Mouse (Mus musculus) embryo, embryonic 11.5 days (tissue): ENCODE data around the gene Prss36.
"Not testable (repeated sequence)": the region's sequence is repeated elsewhere in the genome, so short reads cannot be mapped to it uniquely, and the experiment has no call there.

Experiments
- DNase-seq: peaks from one replicate; pipeline ENCODE4 v3.0.0-alpha.2; 2012; ENCODE audit warnings: low read depth, low spot score

Gene Prss36

GRCm38 (mm10) chr7:127903971-127904796, 42.3 kb downstream of the Prss36 start, which contains the start of gene Bckdk:
TSS of gene Bckdk (plus strand) at chr7:127904082.
- peak; percentile 67 for DNase-seq

GRCm38 (mm10) chr7:127901772-127902171, 44.8 kb downstream of the Prss36 start:
- DNase-seq, result no peak

GRCm38 (mm10) chr7:127899997-127900396, 46.5 kb downstream of the Prss36 start:
- DNase-seq, result no peak

DNA sequence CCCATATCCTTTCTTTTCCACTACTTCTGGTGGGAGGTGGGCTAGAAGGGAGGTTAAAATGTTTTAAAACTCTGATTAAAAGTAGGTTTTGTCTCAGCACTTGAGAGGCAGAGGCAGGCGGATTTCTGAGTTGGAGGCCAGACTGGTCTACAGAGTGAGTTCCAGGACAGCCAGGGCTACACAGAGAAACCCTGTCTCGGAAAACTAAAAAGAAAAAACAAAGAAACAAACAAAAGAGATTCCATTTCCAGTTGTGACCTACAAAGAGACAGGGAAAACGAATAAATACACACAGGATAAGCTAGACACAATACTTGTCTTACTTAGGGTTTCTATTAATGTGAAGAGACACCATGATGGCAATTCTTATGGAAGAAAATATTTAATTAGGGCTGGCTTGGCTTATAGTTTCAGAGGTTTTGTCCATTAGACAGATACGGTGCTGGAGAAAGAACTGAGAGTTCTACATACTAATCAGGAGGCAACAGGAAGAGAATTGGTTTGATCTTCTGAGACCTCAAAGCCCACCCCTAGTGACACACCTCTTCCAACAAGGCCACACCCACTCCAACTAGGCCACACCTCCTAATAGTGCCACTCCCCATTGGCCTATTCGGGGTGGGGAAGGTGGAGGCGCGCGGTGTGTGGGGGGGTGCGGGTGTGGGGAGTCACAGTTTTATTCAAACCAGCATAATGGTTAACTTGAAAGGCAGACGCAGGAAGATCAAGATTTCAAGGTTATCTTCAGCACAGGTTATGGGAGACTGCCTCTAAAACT, 48.2 kb downstream of the Prss36 start:
- DNase-seq, result no peak

DNA sequence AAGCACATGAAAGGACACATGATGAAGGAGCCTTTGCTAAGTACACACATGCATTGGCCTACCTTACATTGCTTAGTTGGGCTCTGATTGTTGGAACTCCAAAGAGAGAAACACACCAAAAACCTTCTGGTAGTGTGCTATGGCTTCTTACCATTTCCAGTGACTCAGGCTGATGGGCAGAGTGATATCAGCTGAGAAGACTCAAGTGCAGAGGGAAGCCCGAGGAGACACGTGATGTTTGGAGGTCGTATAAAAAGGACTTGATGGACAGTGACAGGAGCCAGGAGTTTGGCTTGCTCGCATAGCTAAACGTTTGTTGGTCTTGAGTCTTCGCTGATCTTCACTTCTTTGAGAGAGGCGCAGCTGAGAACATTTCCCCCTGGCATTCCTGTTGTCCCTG, 49.0 kb downstream of the Prss36 start:
- no peak for DNase-seq

DNA sequence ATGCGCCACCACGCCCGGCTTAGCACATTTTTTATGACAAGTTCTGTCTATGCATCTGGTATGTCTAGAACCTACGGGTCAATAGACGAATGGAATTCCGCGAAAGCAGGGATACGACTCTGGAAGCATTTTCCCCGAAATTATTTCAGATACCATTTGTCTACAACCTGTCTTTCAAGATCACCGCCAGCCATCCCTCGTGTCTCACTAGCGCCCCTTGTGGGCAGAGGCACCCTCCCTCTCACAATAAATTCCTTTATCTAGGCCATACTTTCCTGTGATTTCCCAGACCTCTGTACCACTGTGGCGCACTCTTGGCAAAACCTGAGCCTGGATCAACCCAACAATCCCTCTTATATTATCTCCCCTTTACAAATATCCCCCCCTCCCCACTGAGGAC, 50.1 kb downstream of the Prss36 start:
- DNase-seq, result no peak

- DNase-seq, result not testable (repeated sequence)
Observed at GRCm38 (mm10) chr7:127895891-127896290, 50.6 kb downstream of the Prss36 start.

DNA sequence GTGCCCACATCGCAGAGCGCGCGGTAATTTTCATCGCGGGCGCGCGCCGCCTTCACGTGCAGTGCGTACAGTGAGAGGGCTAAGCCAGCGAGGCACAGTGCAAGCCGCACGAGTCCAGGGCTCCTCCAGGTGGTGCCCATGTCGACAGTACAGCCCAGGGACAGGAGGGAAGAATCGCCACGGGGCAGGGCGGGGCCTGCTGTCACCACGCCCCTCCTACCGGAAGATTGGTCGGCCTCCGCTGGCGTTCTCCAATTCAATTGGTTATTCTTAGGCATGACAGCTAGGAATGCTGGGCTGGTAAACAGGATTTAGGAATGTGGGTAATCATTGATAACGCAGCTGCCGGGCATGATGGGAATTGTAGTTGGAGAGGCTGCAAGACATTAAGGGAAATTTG, 51.1 kb downstream of the Prss36 start, which contains the start of the genes Gm21974 and Vkorc1:
TSS of gene Gm21974 (minus strand) at position 13 of the 400 bp plus-strand sequence.
TSS of gene Vkorc1 (minus strand) at position 176 of the 400 bp plus-strand sequence.
- peak; percentile 92 for DNase-seq

- DNase-seq, result no peak
Observed at GRCm38 (mm10) chr7:127894480-127894879, 52.0 kb downstream of the Prss36 start.

DNA sequence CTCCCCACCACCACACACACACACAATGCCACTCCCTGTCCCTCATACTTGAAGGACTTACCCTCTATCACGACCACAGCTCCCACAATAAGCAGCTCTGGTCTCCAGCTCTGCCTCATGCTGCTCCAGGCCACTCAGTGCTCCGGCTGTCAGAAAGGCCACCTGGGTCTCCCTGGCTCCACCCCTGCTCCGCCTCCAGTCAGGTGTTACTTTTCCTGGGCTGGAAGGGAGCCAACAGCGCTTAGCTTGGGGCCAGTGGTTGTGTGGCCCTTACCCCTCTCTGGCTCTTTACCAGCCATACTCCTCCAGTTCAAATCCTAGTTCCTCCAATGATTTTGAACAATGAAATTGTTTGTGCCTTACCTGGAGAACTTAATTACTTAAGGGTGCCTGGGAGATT, 55.7 kb downstream of the Prss36 start, which contains the start of gene Prss53:
TSS of gene Prss53 (minus strand) at position 173 of the 400 bp plus-strand sequence.
- DNase-seq, result no peak

GRCm38 (mm10) chr7:127888821-127889220, 57.7 kb downstream of the Prss36 start:
- DNase-seq, result no peak

- DNase-seq, result no peak
Observed at GRCm38 (mm10) chr7:127887781-127888180, 58.7 kb downstream of the Prss36 start.

DNA sequence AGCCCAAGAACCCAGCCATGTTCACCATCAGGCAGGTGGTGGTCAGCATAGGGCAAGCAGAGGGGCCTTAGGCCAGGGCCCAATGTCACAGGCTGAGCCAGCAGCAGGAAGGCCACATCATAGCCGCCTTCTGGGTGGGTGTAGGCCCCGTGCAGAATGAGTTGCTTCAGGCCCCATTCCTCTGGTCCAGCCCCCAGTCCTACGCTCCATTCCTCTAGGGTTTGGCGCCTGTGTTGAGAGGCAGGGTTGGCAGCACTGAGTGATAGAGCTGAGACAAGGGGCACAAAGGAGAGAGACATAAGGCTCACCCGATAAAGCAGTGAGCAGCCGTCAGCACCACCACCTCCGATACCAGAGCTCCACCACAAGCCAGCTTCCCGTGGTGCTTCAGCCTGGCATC, 59.3 kb downstream of the Prss36 start:
- DNase-seq, result no peak

- DNase-seq, result no peak
Observed at GRCm38 (mm10) chr7:127886551-127886950, 60.0 kb downstream of the Prss36 start.

DNA sequence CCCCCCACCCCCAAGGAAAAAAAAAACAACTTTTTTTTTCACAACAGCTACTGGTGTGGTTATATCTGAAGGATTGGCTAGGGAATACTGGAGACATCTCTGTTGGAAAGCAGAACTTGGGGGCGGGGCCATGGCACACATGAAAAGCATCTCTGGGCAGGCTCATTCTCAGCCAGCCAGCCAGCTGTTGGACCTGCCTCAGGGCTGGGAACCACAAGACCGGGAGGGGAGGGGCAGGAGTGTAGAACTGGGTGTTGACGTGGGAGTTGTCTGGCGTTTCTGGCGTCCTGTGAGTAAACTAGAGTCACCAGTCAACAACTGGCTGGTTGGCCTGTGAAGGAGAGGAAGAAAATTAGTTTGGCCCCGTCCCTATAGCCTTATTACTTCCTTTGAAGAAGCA, 60.6 kb downstream of the Prss36 start:
- DNase-seq, result no peak
